Mouse (Mus musculus): ENCODE results near the gene Ihh.

Gene Ihh

DNA sequence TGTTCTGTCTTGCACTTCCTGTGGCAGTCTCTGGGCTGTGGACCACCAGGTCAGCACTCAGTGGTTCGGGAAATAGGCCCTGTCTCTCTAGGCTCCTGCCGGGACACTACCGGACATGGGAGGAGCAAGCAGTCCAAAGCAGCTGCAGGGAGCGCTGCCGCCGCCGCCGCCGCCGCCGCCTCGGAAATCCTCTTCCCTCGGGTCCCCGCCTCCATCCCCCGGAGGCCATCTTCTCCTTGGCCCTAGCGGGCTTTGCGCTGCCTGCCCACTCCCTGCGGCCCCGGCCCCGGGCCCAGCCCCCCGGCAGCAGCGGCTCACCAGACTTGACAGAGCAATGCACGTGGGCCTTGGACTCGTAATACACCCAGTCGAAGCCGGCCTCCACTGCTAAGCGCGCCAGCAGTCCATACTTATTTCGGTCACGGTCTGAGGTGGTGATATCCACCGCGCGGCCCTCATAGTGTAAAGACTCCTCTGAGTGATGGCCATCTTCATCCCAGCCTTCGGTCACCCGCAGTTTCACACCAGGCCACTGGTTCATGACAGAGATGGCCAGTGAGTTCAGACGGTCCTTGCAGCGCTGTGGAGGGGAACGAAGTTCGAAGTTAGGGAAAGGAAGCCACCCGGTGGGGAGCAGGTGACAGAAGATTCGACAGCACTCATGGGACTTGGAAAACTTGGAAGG lies 3.3 kb downstream of the Ihh start:
- DNase-seq (ENCODE audit: low read depth, low spot score) = no peak

DNA sequence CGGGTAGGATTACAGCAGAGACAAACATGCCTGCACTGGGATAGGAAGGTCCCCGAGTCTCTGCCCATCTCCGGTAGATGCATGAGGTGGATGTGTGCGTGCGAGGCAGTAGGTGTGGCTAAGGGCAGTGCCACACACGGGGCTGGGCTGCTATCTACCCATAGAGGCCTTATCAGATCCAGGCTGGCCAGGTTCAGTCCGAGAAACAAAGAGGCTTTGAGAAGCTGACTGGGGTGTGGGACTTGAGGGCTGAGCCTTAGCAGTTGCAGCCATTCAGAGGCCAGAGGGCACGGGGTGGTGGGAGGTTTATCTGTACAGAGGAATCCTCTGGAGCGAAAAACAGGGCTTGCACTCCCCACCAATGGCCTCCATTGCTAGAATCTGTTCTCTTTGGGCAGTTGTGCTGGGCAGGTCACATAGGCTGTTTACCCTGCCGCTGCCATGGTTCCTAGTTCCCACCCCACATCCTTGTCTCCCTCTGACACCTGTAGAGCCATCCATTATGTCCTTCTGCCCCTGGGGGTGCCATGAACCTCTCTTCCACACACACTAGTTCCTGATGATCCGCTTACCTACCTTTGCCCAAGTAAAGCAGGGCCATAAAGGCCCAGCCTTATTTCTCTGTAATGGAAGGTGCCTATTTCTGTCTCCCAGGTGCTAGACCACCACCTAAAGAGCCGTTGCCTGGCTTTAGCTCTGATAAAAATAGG lies 9.7 kb downstream of the Ihh start:
- DNase-seq (ENCODE audit: low read depth, low spot score) = no peak

DNA sequence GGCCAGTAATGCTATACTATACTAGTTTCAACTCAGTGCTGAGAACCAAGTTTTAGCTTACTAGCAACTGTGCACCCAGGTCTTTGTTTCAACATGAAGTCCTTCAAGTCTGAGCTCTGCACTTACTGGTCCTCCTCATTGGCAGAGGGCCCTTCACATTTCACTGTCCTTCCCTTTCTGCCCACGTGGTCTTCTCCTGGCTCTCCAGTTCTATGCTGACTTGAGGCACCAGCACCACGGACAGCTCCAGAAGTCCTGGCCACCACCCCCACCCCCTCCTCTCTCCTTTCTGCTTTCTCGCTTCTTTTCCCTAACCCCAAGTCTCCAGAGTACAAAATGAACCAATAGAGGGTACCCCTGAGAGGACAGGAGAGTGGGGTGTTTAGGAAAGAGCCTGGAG lies 11.7 kb downstream of the Ihh start:
- DNase-seq (ENCODE audit: low read depth, low spot score) = no peak

DNA sequence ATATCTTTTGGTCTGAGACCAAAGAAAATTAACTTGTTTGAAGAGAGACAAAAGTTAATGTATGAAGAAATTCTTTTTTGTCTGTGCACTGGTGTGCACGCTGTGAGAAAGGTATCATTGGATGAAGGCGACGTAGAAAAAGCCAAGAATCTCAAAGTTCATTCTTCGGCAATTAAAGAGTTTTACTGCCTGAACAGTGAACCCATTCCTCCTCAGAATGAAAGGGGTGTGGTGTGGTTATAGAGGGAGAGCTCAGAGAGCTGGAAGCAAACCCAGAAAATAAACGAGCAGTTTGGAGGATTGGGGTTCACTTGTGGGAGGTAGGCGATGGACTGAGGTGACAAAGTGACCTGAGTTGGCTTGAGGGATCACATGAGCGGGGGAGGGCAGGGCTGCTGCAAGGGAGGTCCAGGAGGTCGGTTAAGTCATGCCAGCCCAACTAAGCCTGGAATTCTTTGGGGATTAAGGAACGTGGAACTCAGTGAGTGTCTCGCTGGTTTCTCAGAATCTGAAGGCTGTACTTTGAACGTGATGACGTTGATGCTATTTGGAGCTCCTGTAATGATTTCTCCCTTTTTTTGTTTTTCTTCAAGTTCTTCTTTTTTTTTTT lies 15.1 kb downstream of the Ihh start:
- DNase-seq (ENCODE audit: low read depth, low spot score) = no peak

DNA sequence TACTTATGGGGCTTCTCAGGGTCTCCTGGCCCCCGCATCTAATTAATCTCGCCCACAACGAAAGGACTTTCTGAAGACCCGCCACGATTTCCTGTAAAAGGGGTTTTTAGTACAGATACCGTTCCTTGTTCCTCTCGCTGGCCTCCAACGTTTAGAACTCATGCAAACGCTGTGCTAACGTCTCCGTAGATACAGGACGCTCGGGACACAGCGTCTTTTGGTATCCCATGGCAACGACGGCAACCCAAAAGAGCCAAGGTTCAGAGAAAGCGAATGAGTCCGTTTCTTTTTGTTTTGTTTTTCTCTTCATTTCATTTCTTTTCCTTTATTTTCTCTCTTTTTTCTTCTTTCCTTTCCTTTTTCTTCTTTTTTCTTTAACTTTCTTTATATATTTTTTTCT lies 16.1 kb downstream of the Ihh start, which contains the start of gene Cfap65:
Cfap65 (minus strand) TSS at position 198 of the 400 bp plus-strand sequence.
- DNase-seq (ENCODE audit: low read depth, low spot score) = no peak

DNA sequence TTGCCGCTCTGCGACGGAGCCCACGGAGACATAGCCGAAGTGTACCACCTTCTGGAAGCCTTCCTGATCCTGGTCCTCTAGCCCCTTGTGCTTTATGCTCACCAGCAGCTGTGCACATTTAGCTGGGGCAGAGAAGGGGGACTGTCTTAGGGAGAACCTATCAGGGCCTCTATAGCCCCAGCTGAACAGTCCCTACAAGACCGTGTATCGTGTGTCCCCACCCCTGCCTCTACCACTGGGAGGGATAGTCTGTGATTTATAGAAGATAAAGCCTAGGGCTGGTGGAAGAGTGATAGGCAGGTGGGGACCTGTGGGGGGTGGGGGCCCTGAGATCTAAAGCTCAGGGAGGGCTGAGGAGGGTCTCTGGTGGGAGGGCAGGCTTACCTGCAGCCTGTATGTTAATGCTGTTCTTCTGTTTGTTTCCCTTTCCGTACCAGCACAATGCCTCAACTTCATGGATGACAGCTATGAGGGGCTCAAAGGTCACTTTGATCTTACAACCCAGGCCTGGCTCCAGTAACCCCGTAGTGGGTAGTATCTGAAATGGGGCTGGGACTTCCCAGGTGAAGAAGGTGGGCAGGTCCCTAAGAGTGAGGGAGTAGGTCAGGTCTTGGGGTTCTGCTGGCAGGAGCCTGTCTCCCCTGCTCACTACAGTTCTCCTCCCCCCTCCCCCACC lies 23.7 kb downstream of the Ihh start:
- no peak for DNase-seq (ENCODE audit: low read depth, low spot score)

DNA sequence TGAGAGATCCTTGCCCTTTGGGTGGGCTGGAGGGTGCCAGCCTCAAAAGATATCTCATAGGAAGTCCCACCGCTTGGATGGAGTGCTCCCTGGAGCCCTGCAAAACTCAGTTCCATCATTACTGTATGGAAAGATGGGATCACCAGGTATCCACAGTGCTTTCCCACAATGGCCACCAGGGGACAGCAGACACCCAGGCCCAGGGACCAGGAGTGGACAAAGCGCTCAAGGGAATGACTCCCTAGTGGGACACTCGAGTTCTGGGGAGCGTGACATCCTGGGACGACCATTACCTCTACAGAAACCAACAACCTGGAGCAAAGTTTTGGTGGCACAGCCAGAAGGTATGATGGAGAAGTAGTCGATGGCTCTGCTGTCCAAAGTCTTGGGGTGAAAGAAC lies 24.8 kb downstream of the Ihh start:
- DNase-seq (ENCODE audit: low read depth, low spot score) = no peak

DNA sequence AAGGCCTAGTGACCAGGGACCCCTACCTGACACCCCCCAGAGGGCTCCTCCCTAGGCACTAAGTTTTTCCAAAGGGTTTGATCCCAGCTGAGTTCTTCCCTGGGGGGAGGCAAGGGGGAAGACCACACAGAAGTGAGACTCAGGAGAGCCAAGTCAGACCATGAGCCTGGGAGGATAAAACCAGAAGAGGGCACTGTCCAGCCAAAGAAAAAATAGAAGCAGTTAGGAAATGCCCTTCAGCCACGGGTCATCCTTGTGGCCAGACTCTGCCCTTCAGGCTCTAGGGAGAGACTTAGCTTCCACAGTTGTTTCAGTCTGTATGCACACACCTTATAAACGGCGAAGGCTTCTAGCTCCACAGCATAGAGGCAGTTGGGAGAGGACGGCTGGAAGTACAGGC lies 27.0 kb downstream of the Ihh start:
- no peak for DNase-seq (ENCODE audit: low read depth, low spot score)

DNA sequence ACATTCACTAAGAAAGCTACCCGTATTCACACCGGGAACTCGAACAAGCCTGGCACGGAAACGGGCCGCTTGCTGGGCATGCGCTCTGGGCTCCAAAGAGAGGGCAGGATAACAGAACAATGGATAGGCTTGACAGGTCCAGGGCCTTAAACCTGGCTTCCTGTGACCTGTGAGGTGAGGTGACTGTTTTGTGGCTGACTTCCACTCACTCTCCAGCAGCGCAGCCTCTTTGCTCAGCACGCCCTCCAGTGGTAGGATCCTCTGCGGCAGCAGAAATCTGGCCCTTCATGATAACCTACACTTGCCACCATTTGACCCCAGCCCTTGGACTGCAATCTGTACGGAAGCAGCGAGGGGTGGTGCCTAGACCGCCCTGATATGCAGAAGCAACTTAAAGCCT lies 35.8 kb downstream of the Ihh start:
- no peak for DNase-seq (ENCODE audit: low read depth, low spot score)

DNA sequence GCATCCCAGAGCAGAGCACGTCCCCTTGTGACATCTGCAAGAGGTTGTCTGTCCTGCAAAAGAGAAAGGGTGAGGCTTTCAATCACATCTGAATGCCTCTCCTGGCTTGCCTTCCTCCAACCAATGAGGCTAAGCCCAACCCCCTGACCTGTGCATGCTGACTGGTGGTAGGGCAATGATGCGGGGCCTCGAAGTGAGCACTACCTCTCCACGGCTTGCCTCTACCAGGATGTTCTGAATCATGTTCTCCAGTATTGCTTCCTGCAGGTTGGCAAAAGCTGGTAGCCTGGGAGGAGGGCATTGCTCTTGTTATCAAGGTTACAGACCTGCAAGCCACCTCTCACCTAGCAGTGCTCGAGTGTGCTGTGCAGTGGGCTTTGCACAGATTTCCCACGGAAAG lies 49.3 kb downstream of the Ihh start:
- DNase-seq (ENCODE audit: low read depth, low spot score) = no peak

DNA sequence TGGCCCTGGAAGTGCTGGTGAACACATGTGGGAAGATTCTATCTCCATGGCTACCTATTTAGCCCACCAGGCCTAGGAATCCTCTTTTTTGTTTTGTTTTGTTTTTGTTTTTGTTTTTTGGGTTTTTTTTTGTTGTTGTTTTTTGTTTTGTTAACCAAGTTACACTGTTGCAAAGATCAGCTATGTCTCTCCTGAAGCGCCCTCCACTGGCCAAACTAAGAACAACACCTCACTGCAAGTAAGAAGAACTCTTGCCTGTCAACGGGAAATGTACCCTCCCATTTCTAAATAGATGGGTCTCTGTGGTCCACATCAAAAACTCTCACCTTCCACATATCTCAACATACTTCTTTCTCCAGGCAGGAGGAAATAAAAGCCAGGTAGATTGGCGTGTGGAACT lies 49.8 kb downstream of the Ihh start:
- DNase-seq (ENCODE audit: low read depth, low spot score) = no peak

DNA sequence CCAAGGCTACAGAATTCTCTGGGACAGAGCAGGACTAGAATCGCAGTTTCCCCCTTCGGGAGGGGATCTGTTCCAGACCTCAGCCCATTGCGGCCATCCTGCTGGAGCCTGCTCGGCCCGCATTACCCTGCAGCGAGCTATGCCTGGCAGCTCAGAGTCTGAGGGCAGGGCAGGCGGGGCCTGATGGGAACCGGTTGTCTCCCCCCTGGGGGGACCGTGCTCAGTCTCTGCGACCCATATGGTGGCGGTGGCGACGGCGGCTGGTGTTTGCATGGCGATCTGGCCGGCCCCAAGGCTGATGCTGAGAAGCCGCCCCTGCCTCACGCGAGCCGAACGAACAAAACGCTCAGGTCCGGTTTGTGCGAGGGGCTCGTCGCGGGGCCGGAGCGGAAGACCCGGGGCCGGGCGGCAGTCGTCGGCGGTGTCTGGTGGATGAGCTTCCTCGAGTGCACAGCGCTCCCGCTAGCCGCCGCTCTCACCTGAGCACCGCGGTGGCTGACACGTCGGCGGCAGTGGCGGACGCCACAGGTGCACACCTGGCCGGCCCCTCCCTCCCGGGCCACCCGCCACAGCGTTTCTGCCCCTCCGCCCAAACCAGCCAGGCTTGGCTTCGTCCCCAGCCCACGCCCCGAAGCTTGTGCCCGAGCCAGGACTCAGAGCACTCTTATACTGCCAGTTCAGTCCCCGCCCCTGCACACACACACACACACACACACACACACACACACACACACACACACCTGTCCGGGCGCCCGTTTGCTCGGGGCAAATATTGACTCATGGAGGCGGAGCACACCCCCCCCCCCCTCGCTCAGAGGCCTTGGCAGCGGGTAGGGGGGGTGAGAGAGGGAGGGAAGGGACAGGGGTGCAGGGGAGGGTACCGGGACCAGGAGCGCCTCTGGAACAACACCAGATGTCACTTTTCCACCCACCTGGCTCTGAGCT lies 50.9 kb downstream of the Ihh start:
- DNase-seq (ENCODE audit: low read depth, low spot score) = no peak

DNA sequence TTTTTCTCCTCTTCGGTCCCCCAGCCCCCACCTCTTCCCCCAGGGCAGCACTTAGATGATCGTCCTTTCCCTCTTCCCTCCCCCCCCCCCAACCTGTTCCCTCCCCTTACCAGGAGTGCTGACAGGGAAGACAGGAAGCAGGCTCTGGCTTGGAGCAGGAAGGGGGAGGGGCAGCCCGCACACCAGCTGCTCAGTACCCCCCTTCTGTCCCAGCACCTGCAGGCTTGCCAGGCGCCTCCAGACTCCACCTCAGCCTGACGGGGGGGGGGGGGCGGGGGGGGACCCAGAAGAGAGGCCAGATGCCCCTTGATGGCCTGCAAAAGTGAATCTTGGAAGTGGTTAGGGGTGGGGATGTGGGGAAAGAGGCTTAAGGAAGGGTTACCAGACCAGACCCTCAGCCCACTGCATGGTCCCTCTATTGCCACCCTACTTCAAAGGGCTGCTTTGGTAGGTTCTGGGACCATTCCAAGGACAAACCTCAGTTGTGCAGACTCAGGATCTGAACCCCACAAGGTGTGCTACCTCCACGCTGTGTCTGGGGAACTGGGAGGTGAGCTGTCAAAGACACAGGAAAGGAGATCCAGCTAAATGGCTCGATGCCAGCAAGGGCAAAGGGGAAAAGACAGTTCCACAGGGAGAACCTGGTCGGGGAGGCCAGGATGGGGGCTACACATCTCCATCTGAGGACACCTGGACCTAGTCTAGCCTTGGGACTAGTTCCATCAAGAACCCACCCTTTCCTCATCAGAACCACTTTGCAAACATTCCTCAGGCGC lies 52.6 kb downstream of the Ihh start:
- DNase-seq (ENCODE audit: low read depth, low spot score) = no peak

DNA sequence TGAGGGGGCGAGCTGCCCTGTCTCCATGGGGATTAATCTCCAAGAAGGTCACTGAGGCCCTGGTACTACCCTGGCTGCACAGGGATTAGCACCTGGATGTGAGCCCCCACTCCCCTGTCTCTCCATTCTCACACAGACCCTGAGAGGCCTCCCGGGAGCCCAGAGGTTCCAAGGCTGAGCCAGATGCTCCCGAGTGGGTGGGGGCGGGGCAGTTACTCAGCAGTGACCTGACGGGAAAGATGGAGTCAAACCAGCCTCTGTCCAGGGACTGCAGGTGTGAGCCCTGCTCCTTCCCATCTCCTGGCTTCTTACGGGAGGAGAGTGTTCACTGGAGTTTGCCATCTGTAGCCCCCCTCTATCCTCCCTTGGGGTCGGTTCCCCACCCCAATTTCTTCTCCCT lies 53.5 kb downstream of the Ihh start:
- DNase-seq (ENCODE audit: low read depth, low spot score) = no peak

Data from c-Kit-negative CD71-positive TER-119-positive erythroid progenitor cells, embryonic 14.5 days (primary cell).